Mouse (Mus musculus) leukemia stem cell, adult 10-12 weeks (primary cell): Measurements from ENCODE around the gene Slco3a1. TPM values are rescaled to one million over a fixed set of nuclear protein-coding genes. Genes with fewer than 3 reads are reported as not detected.

Experiments
- polyA plus RNA-seq: library from polyadenylated mRNA; stranded (reverse); fragments of >175 nt; gene quantifications from 2 replicates; pipeline ENCODE4 v1.2.3, GENCODE M21; 2012; ENCODE audit warnings: low replicate concordance

Gene Slco3a1
- 2.3 and 3.0 TPM in 2 replicates for polyA plus RNA-seq

GRCm38 (mm10) chr7:74554608-74555311 lies at the start of gene Slco3a1:
Slco3a1 (minus strand) TSS chr7:74554780.

